Mouse (Mus musculus) forebrain, embryonic 13.5 days (tissue): ENCODE results near the gene Cdkn2b. TPM values are rescaled to one million over a fixed set of nuclear protein-coding genes. Genes with fewer than 3 reads are reported as not detected.

Experiments used
- ATAC-seq: fragments of 200-750 bp; cut with Nextera tagmentation; 2 replicates; pipeline ENCODE4 v1.8.0; 2017
- H3K27ac ChIP-seq: fragments of 300-500 bp; sonication (generic); 2 replicates; pipeline ENCODE4 v1.5.1; 2015; ENCODE audit warnings: inconsistent platforms, mild to moderate bottlenecking, moderate library complexity
- H3K27me3 ChIP-seq: fragments of 300-500 bp; sonication (generic); 2 replicates; pipeline ENCODE4 v1.6.1; 2015; ENCODE audit warnings: mild to moderate bottlenecking, inconsistent platforms
- H3K36me3 ChIP-seq: fragments of 300-500 bp; sonication (generic); 2 replicates; pipeline ENCODE4 v1.6.1; 2015; ENCODE audit warnings: mild to moderate bottlenecking, inconsistent platforms; ENCODE audit not compliant: poor library complexity, severe bottlenecking
- H3K4me1 ChIP-seq: fragments of 300-500 bp; sonication (generic); 2 replicates; pipeline ENCODE4 v1.6.1; 2015; ENCODE audit warnings: inconsistent platforms
- H3K4me2 ChIP-seq: fragments of 300-500 bp; sonication (generic); 2 replicates; pipeline ENCODE4 v1.6.1; 2015; ENCODE audit warnings: inconsistent platforms, mild to moderate bottlenecking, moderate library complexity
- H3K4me3 ChIP-seq: fragments of 300-500 bp; sonication (generic); 2 replicates; pipeline ENCODE4 v1.5.1; 2015; ENCODE audit warnings: mild to moderate bottlenecking, inconsistent platforms
- H3K9ac ChIP-seq: fragments of 300-500 bp; sonication (generic); 2 replicates; pipeline ENCODE4 v1.6.1; 2015; ENCODE audit warnings: mild to moderate bottlenecking, inconsistent platforms
- H3K9me3 ChIP-seq: fragments of 300-500 bp; sonication (generic); replicated peaks from 2 replicates; pipeline ENCODE4 v1.6.1; 2016; ENCODE audit warnings: inconsistent platforms
- WGBS: fragments of 180-500 bp; shearing (Covaris S2); methylation state at CpG from one replicate; pipeline ENCODE4 v1.1.7; 2015; 5-methylcytosine and 5-hydroxymethylcytosine counted together
- polyA plus RNA-seq: library from polyadenylated mRNA; unstranded; fragments of >200 nt; fragmentation: Nextera tagmentation; extraction: Ambion mirVana; gene quantifications from 2 replicates; pipeline ENCODE4 v1.2.1, GENCODE M21; 2015

The Cdkn2b gene
- polyA plus RNA-seq, 1 experiment from 2014 or later = 0.19 TPM

GRCm38 (mm10) chr4:89272961-89273540 is 37.8 kb downstream of the Cdkn2b start:
- Histone ChIP-seq H3K4me1 (no peaks in the 10 kb centered on the region; the same call in 1 of the 2 replicates), H3K27ac (no peak overlapping the region), H3K27me3 (peaks cover 93% of the 10 kb centered on the region), H3K4me2 (no peak overlapping the region), H3K4me3 (no peak overlapping the region), H3K36me3 (no peaks in the 10 kb centered on the region), H3K9me3 (no peaks in the 10 kb centered on the region; the same call in 1 of the 2 replicates), H3K9ac (no peak overlapping the region)
- under 1% methylated on average over 19 of the region's 20 CpGs for WGBS
- ATAC-seq = 0 out of 2 replicates have a peak, but pooled peaks have one; percentile 17

GRCm38 (mm10) chr4:89272101-89272718 is 38.6 kb downstream of the Cdkn2b start:
- Histone ChIP-seq H3K4me3 (no peak overlapping the region), H3K27me3 (peaks cover 90% of the 10 kb centered on the region), H3K36me3 (no peaks in the 10 kb centered on the region), H3K4me1 (no peaks in the 10 kb centered on the region; the same call in 1 of the 2 replicates), H3K4me2 (no peak overlapping the region), H3K9ac (no peak overlapping the region), H3K9me3 (no peaks in the 10 kb centered on the region), H3K27ac (no peak overlapping the region)
- no peak for ATAC-seq
- 4% methylated on average over 18 of the region's 18 CpGs for WGBS

- ATAC-seq = no peak
These were observed 53.1 kb downstream of the Cdkn2b start for GRCm38 (mm10) chr4:89257768-89258167.

More at GRCm38 (mm10) chr4:89257768-89258167, 53.1 kb downstream of the Cdkn2b start:
- WGBS = 81% methylated on average over 1 of the region's 1 CpGs
- Histone ChIP-seq H3K4me2 (no peak overlapping the region), H3K27ac (no peak overlapping the region), H3K9ac (no peak overlapping the region), H3K27me3 (no peaks in the 10 kb centered on the region), H3K36me3 (no peaks in the 10 kb centered on the region), H3K4me1 (no peaks in the 10 kb centered on the region), H3K4me3 (no peak overlapping the region), H3K9me3 (no peaks in the 10 kb centered on the region)

Other genes starting within 250 kb of the Cdkn2b start
- 46.6 and 52.0 TPM in 2 replicates for gene Mtap, start 173.9 kb downstream of the Cdkn2b start, polyA plus RNA-seq
- gene Cdkn2a, start 16.4 kb downstream of the Cdkn2b start, polyA plus RNA-seq = not detected in 2 replicates